Mouse (Mus musculus) liver, adult 2 months (tissue): ENCODE results near the gene Olfr523.

Experiments used
- CTCF ChIP-seq: fragments of 200-500 bp; IDR thresholded peaks from 2 replicates; pipeline ENCODE4 v1.5.1; 2011; ENCODE audit warnings: low read depth, low read length, control low read depth
- POLR2A ChIP-seq: fragments of 200-500 bp; IDR thresholded peaks from 2 replicates; pipeline ENCODE4 v1.6.1; 2011; ENCODE audit warnings: low read length, control low read depth; ENCODE audit not compliant: insufficient read depth; ENCODE audit errors: extremely low read depth

GRCm38 (mm10) chr7:140126934-140127333 is 46.1 kb upstream of the Olfr523 start:
- no peak for TF ChIP-seq CTCF
- no peak for TF ChIP-seq POLR2A
